Mouse (Mus musculus): ENCODE results near the gene Cdk15. TPM values are rescaled to one million over a fixed set of nuclear protein-coding genes. Genes with fewer than 3 reads are reported as not detected.

Cdk15 gene
- polyA plus RNA-seq, 1 experiment = 1.9 TPM

DNA sequence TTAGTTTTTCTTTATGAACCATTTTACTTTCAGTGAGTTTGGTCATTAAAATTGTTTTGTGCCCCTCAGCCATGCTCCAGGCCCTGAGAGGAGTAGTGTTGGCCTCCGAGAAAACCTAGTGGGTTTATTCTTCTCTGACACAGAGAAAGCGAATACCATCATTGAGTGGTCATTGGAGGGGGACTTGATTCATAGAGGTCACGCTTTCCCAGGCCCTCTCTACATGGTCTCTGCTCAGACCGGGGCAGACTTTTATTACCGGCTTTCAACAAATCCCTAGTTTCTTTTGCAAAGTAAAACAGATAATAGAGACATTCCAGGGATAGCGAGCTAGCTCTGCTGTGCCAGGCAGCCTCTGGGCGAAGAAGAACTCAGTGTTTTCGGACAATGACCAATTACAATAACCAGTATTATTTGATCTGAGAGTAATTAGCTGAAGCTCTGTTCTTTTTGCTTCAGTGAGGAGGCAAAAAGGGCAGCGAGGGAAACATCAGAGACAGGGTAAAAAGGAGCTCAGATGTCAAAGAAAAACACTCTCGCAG, 70.2 kb downstream of the Cdk15 start:
- no peak for DNase-seq (ENCODE audit: low spot score)

GRCm38 (mm10) chr1:59332737-59333385, 76.2 kb downstream of the Cdk15 start:
- no peak for DNase-seq (ENCODE audit: low spot score)

- no peak for DNase-seq (ENCODE audit: low spot score)
Measured at GRCm38 (mm10) chr1:59333386-59333759, 76.7 kb downstream of the Cdk15 start.

- no peak for DNase-seq (ENCODE audit: low spot score)
Measured at GRCm38 (mm10) chr1:59333860-59334561, 77.3 kb downstream of the Cdk15 start.

- no peak for DNase-seq (ENCODE audit: low spot score)
Measured at GRCm38 (mm10) chr1:59334562-59334890, 77.8 kb downstream of the Cdk15 start.

DNA sequence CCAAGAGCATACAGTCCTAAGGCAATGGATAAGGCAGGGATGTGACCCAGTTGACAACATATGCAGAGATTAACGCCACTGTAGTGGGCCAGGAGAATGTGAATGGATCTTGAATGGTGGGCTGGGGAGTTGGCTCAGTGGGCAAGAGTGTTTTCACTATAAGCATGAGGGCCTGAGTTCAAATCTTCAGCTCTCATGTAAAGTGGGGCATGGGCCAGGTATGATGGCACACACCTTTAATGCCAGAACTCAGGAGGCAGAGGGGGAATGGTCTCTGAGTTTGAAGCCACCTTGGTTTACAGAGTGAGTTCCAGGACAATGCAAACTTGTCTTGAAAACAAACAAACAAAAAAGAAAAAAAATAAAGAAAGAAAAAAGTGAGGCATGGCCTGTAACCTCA, 79.5 kb downstream of the Cdk15 start:
- no peak for DNase-seq (ENCODE audit: low spot score)

GRCm38 (mm10) chr1:59340814-59341588, 84.3 kb downstream of the Cdk15 start:
- DNase-seq (ENCODE audit: low spot score) = no peak

- DNase-seq (ENCODE audit: low spot score) = no peak
Measured at GRCm38 (mm10) chr1:59341697-59342096, 85.0 kb downstream of the Cdk15 start.

GRCm38 (mm10) chr1:59342146-59342545, 85.4 kb downstream of the Cdk15 start:
- DNase-seq (ENCODE audit: low spot score) = no peak

DNA sequence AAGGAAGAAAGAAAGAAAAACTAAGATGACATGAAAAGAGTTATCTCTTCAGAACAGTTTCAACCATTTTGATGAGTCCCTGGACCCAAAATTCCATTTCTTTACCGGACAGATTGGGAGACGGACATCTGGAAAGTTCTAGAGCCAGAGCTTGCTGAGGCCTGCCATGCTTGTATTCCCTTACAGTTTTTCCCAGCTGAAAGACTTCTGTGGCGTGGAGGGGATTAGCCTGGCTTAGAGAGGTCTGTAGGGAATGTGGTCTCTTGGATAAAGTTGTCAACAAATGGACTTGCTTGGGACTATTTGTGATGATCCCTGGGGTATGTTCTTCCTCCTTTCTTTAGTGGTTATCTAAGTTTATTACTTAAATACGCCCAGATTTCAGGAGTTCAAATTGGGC, 96.0 kb downstream of the Cdk15 start:
- DNase-seq (ENCODE audit: low spot score) = no peak

DNA sequence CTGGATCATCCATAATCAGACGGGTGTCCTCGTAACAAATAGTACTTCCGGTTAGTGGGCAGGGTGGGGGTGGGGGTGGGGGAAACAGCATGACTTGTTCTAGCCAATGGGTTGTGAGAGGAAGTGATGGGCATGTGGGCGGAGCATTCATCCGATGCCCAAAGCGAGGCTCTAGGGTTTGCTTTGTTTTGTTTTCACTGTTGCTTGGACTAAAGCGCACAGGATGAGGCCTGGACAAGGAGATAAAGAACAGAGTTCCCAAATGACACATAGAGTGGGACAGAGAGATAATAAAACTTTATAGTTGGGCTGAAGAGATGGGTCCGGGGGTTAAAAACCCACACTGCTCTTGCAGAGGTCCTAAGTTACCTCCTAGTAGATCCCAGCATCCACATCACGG, 98.7 kb downstream of the Cdk15 start:
- DNase-seq (ENCODE audit: low spot score) = no peak

DNA sequence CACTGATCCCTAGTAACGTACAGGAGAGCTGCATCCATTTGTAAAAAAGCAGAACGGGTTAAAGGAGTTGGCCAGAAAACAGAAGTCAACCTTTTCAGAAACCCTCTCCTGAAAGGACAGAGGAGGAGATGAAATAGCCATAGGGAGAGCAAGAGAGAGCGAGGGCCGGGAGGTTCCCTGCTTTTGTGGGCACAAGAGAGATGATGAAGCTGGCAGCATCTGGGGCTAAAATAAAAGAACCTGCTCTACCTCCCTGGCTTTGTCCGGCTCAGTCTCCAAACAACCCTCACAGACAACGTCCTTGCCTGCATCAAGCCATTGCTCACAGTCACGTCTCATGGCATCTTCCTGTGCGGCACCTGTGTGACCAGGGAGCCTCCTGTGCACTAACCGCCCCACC, 102.4 kb downstream of the Cdk15 start:
- DNase-seq (ENCODE audit: low spot score) = no peak

DNA sequence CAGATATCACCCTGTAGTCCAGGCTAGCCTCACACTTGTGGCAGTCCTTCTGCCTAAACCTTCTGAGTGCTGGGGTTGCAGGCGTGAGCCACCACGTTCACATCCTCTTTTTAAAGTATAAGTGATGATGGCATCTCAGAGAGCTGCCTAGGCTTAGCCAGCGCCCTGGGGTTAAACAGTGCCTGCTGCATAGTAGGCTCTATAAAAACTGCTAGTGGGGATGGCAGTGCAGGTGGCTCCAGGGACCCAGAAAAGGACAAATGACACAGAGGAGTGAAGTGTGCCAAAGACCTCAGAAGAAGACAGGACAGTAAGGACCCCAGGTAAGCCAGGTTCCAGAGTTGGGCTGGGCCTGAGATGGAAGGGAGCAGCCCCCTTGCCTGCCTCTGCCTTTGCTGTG, 104.1 kb downstream of the Cdk15 start:
- no peak for DNase-seq (ENCODE audit: low spot score)

GRCm38 (mm10) chr1:59361460-59361859, 104.8 kb downstream of the Cdk15 start:
- DNase-seq (ENCODE audit: low spot score) = no peak

DNA sequence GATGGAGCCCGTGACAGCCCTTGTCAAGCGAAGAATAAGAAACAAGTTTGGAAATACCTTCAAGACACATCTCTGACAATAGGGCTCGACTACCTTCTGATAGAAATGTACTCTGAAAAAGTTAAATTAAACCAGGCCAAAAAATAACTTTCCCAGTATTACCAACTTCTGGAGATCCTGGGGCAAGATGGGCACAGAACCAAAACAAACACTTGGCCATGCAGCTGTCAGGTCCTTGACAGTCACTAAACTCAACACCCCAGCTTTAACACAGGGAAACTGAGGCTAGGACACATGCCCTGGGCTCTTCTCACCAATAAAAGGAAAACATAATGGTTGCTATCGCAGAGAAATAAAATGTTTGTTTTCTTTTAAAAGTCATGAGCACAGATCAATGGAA, 105.3 kb downstream of the Cdk15 start:
- no peak for DNase-seq (ENCODE audit: low spot score)

DNA sequence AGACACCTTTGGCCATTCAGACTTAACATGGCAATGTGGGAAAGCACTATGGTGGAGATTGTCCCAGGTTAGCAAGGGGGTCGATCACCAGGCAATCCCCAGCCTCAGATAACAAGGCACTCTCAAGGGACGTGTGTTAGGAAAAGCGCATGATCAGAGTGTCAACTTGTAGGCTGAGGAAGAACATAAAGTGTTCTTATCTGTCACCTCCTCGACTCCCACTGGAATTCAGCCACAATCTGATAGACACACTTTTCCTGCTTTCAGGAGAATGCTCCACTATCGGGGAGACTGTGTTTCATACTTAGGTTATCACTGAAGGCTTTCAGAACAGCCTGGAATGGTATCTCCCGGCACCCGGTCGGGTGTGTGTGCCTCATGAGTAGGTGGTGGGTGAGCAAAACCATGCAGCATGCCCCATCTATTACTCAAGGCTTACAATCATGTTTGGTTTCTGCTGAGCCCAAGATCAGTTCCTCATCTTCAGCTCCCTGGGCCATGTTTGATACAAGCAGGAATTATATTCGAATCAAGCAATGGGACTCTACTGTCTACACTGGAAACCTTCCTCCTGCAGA, 107.8 kb downstream of the Cdk15 start:
- DNase-seq (ENCODE audit: low spot score) = no peak

GRCm38 (mm10) chr1:59367928-59368648, 111.4 kb downstream of the Cdk15 start:
- no peak for DNase-seq (ENCODE audit: low spot score)

DNA sequence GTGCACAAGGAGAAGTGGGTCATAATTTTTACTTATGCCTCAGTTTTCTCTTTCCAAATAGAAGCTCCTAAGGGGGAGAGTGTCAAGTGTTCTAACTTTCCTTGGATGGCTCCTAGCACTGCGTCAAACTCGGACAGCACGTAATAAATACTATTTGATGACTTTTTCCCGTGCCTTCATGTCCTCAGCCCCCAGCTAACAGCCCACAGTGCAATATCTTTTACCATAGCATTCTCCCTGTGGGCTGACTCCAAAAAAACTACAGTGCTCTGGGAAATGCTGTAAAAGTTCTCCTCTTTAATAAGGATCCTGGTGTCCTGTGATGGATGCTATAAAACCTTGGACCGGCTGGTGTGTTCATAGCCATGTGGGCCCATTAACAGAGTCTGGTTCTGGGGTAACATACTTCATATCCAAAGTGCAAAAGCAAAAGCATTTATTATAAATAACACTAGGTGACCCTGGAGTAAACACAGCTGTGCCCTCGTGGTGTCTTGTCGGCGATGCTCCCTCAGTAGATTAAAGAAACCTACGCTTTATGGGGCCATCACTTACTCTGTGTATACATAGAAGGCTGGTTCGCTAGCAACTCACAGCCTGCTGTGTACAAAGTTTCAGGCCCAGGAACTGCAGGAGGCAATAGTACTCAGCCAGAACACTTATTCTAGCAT, 112.1 kb downstream of the Cdk15 start:
- DNase-seq (ENCODE audit: low spot score) = no peak

GRCm38 (mm10) chr1:59369320-59369685, 112.6 kb downstream of the Cdk15 start:
- DNase-seq (ENCODE audit: low spot score) = no peak

GRCm38 (mm10) chr1:59370355-59370950, 113.7 kb downstream of the Cdk15 start:
- no peak for DNase-seq (ENCODE audit: low spot score)

DNA sequence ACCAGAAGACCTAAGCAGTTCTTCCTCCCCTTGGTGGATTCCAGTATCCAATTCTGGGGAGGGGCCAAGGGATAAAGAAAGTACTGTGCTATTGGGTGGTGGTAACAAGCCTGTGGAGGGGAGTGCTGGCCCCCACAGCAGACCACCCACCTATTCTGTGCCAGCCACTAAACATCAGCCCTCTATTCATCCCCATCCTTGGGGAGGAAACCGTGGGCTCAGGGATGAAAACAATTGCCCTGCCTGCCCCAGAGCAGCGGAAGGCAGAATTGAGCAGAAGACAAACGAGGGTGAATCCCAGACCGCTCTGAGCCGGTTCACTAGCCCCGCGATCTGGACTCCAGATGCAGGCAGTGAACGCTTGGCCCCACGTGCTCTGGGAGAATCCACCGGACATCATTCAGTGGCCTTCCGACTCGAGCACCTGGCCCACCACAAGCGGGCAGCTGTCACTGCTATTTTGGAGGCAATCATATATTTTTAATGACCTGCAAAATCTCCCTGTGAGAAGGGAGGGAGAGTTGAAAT, 119.4 kb downstream of the Cdk15 start:
- no peak for DNase-seq (ENCODE audit: low spot score)

All from urinary bladder, adult 2 months (tissue).